Mouse (Mus musculus): Measurements from ENCODE around the gene Spast. TPM values are rescaled to one million over a fixed set of nuclear protein-coding genes. Genes with fewer than 3 reads are reported as not detected.

The Spast gene
- polyA plus RNA-seq, 1 experiment, result 6.0 TPM

- no peak for DNase-seq (ENCODE audit: low read depth)
Observed at GRCm38 (mm10) chr17:74424401-74425005, 85.7 kb downstream of the Spast start.

- no peak for DNase-seq (ENCODE audit: low read depth)
Observed at GRCm38 (mm10) chr17:74430074-74430473, 91.3 kb downstream of the Spast start.

GRCm38 (mm10) chr17:74431481-74431880, 92.7 kb downstream of the Spast start:
- DNase-seq (ENCODE audit: low read depth), result no peak

- DNase-seq (ENCODE audit: low read depth), result no peak
Observed at GRCm38 (mm10) chr17:74432631-74433030, 93.8 kb downstream of the Spast start.

GRCm38 (mm10) chr17:74437762-74438161, 99.0 kb downstream of the Spast start:
- no peak for DNase-seq (ENCODE audit: low read depth)

GRCm38 (mm10) chr17:74440486-74440885, 101.7 kb downstream of the Spast start:
- no peak for DNase-seq (ENCODE audit: low read depth)

Other genes starting within 250 kb of the Spast start
- gene Memo1, start 43.5 kb upstream of the Spast start, polyA plus RNA-seq (2012; rRNA removed), result 30.0 and 47.4 TPM in 2 replicates
- gene Dpy30, start 15.0 kb upstream of the Spast start, polyA plus RNA-seq (2012; rRNA removed), result 40.7 and 44.8 TPM in 2 replicates
- gene Slc30a6, start 56.6 kb downstream of the Spast start, polyA plus RNA-seq (2012; rRNA removed), result 22.5 and 24.1 TPM in 2 replicates
- 0.15 and 0.24 TPM in 2 replicates for gene Nlrc4, start 120.2 kb downstream of the Spast start, polyA plus RNA-seq (2012; rRNA removed)
- 30.0 and 48.7 TPM in 2 replicates for gene Yipf4, start 150.5 kb downstream of the Spast start, polyA plus RNA-seq (2012; rRNA removed)
- gene Birc6, start 189.3 kb downstream of the Spast start, polyA plus RNA-seq (2012; rRNA removed), result 77.5 and 85.6 TPM in 2 replicates